Mouse (Mus musculus) brain, embryonic 18.5 days (tissue): Measurements from ENCODE around the gene Coq4.

Source experiments
- DNase-seq: peaks from one replicate; pipeline ENCODE4 v3.0.0-alpha.2; 2012; ENCODE audit warnings: low read depth, low spot score

Gene Coq4

DNA sequence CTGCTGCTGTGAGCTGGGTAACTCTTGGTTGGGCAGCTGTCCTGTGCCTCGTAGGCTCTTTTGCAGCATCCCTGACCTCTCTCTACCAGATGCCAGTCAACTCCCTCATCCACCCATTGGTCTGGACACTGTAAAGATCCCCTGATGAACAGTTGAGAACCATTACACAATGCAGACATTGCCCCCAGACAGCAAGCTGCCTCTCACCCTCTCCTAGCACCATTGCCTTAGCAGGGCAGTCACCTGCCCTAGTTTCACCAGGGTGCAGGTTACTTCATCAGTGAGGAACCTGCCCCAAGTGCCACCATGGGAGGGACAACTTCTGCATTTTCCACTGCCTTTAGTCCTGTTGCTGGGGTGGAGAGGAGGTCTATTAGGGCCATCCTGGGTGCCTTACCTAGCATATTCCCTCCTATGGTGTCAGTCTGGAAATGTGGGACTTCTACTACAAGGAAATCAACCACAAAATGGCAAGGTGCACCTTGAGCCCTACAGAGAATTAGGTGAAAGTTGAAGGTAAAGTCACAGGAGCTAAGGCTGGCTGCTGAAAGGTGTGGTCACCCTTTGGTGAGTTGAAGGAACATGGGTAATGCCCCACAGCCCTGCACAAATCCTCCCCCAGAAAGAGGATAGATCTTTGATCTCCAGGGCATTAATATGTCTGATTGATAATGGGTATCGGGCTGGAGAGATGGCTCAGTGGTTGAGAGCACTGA, 5.6 kb downstream of the Coq4 start:
- DNase-seq = no peak

DNA sequence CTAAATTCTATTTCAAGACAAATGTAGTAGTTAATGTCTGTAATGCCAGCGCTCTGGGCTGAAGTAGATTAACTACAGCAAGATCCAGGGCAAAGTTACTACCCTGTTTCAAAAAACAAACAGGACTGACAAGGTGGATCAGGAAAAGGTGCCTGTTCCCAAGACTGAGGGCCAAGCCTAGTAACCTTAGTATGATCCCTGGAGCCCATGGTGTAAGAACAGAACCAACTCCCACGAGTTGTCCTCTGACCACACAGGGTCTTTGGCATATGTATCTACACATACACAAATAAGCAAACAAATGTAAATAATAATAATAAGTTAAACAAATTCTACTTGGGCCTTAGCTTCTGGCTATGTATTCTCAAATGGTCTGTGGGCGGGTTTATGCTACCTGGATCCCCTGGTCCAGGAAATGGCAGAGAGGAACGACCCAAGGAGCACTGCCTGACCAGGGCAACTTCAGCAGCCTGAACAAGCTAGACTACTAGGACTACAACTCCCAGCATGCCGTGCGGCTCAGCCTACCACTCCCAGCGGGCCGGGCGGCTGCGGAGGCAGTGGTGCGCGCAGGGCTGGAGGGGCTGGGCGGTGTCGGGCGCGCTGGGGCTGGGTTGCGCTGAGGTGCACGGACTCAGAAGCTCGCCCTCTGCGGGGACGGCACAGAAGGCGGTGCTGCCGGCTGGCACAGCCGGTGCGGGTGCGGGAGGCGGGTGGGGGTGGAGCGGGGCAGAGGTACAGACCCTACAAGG, 15.0 kb downstream of the Coq4 start, which contains the start of gene Slc27a4:
TSS of gene Slc27a4 (plus strand) at position 560 of the 752 bp plus-strand sequence.
- peak; percentile 75 for DNase-seq

DNA sequence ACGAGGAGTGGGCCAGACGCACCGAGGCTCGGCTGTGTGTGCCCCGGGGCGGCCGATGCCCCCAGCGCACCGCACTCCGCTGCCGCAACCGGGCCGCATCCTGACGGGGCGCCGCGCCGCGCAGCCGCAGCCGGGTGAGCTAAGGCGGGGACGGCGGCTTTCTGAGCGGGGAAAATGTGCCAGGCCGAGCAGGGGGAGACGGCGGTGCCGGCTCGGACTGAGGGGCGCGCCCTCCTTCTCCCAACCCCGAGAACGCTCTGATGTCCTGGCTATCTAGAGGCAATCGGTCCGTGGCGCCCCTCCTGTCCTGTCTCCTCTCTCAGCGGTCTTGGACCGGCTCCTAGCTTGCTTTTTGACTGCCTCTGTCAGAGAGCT, 15.5 kb downstream of the Coq4 start:
- DNase-seq = no peak

DNA sequence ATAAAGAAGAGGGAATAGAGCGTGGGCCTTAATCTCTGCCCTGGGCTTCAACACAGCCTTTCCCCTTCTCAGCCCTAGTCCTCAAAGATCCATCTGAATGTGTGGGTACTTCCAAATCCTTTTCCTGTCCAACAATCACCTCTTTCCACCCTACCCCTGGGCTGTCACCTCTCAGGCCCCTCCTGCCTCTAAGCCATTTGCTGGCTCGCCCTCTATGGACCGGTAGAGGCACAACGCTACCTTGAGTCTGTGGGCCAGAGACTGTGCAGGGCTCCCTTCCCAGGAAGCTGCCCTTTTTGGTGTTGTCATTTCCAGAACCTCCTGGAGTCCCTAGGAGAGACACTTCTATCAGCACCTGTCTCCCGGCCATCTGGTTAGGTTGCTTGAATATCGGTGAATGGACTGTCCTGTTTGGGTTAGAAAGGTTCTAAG, 16.1 kb downstream of the Coq4 start:
- DNase-seq = no peak

DNA sequence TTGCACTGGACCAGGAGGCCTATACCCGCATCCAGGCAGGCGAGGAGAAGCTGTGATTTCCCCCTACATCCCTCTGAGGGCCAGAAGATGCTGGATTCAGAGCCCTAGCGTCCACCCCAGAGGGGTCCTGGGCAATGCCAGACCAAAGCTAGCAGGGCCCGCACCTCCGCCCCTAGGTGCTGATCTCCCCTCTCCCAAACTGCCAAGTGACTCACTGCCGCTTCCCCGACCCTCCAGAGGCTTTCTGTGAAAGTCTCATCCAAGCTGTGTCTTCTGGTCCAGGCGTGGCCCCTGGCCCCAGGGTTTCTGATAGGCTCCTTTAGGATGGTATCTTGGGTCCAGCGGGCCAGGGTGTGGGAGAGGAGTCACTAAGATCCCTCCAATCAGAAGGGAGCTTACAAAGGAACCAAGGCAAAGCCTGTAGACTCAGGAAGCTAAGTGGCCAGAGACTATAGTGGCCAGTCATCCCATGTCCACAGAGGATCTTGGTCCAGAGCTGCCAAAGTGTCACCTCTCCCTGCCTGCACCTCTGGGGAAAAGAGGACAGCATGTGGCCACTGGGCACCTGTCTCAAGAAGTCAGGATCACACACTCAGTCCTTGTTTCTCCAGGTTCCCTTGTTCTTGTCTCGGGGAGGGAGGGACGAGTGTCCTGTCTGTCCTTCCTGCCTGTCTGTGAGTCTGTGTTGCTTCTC, 28.5 kb downstream of the Coq4 start:
- no peak for DNase-seq

DNA sequence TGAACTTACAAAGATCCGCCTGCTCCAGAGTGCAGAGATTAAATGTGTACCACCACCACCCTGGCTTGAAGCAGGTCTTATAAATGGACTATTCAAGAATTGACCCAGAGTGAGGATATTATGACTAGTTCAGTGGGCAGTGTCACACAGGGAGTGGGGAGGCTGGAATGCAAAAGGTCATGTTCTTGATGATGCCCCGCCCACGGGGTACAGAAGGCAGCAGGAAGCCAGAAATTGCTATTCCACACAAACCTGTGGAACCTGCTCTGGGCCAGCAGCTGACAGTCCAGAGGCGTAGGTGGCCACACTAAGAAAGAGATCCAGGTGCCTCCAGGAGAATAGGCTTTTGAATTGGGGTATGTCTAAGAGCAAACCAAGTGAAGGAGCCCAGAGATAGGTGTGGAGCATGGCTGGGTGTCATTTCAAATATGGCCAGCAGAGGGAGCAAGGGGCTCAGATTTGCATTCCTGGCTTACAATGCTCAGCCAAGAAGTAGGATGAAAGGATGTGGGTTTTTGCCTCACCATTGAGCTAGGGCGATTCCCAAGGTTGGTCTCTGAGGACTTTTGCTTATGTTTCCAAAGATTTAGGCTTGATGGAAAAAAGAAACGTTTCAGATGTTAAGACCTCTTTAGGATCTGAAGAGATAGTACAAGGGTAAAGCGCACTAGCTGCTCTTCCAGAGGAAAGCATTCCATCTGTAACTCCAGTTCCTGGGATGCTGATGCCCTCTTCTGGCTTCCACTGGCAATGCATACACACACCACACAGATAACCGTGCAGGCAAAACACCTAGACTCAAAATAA, 30.3 kb downstream of the Coq4 start:
- DNase-seq = peak; percentile 73

DNA sequence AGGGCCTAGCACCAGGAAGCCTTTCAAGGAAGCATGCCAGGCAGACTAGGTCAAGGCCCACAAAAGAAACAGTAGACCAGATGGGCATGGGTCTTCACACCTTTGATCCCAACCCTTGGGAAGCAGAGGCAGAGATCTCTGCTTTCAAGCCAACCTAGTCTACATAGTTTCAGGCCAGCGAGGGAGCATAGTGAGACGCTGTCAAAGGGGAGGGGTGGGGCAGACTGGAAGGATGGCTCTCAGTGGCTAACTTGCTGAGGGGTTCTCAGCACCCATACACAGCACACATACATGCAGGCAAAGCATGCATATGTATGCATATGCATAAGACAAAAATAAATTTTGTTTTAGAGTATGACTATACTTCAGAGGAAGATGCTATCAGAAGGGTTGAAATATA, 32.1 kb downstream of the Coq4 start:
- DNase-seq = no peak

DNA sequence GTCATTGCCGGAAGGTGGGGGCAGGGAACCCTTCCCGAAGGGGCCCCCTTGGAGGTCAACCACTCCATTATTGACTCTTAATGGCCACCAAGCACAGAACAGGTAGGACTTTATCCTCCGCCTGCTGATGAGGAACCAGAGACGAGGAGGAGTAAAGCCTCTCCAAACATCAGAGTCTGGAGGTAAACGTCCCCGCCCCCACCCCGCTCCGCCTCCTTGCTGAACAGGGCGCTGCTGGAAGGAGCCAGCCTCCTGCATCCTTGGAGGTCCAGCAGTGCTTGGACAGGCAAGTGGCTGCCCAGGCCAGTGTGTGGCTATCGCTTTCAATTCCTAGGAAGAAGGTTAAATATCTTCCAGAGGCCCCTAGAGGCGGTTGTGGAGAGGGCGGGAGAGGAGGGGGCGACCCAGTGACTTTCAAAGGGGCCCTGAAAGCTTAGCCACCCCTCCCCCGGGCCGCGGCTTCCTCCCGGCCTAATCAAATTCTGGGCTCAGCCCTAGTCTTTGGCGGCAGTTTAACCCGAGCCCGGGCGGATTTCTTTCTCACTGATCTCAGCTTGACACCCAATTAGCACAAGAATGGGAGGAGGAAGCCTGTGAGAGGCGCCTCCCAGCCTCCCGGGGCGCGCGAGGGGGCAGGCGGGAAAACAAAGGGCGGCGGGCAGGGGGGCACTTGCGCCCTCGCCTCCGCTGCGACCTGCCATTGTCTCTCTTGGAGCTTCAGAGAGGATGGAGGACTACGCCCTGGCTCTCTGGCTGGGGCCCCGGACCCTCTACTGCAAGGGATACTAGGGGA, 32.9 kb downstream of the Coq4 start, which contains the start of gene Urm1:
TSS of gene Urm1 (plus strand) at position 51 of the 793 bp plus-strand sequence.
- peak; percentile 66 for DNase-seq

DNA sequence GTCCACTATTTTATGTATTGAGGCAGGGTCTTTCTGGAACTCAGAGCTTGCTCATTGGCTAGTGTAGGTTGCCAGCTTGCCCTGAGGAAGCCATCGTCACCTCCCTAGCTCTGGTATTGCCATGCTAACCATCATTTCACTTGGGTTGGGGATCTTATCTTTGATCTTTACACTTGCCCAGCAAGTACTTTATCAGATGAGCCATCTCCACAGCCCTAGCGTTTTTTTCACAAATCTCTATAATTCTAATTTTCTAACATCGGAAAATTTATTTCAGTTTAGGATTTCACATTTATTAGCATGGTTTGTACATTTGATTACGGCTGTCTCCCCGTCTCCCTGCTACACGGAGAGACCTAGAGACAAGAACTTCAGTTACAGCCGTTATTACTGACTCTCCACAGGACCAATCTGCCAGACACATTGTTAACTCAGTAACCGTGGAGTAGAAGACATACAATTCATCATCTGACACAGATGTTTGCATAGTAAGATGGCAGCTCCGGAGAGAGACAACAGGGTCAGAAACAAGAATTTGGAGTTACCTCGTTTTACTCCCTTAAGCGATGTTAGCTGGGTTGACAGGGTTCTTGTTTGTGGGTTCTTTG, 39.1 kb downstream of the Coq4 start:
- no peak for DNase-seq

DNA sequence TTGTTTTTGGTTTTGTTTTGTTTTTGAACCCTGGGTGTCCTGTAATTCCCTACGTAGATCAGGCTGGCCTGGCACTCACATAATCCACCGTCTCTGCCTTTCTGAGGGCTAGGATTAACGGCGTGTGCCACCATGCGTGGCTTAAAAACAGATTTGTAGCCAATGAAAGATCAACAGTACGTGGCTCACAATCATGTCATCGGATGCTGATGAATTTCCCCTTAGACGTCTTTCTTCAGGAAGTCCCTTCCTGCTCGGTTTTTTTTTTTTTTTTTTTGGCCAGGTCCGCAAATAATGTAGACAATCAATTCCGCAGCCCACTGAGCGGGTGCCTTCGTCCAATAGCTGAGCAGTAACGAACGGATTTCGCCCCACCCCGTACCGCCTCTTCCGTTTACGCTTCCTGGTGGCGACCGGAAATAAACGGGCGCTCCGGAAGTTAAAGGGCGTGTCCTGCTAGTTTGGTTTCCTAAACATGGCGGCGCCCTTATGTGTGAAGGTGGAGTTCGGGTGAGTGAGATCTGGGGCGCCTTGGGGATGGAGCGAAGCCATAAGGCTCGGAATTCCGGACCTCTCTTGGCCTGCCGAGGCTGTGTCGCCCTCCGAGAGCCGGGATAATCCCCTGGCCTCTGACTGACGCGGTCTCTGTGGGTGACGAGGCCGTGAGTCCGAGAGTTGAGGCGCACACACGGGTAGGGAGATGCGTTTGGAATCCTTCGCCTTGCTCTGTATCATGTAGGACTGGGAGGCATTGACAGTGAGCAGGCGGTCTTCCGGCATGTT, 39.8 kb downstream of the Coq4 start:
- peak; percentile 97 for DNase-seq

DNA sequence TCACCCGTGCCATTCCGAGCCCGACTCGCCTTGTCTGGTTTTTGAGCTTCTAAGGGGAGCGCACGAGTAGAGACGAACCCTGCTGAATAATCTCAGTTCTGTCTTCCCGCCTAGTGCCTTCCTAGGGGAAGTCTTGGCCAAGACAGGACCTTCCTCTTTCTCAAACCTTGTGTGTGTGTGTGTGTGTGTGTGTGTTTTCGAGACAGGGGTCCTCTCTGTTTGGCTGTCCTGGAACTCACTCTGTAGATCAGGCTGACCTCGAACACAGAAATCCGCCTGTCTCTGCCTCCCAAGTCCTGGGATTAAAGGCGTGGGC, 40.4 kb downstream of the Coq4 start:
- DNase-seq = no peak

DNA sequence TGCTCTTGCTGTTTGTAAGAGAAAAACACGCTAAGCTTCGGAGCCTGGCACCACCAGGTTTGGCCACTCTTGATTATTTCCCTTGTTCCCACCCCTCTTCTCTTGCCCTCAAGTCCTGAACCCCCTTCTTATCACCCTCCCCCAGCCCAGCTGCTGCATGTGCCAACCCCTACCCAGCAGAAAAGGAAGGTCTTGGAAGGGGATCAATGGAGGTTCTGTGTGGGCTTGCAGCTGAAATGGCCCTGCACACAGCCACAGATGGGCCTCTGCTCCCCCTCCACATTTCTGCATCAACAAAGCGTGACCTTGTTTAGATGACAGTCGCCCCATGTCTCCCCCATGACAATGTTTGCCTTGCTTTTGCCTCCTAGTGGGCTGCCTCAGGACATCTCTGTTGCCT, 43.8 kb downstream of the Coq4 start:
- no peak for DNase-seq

DNA sequence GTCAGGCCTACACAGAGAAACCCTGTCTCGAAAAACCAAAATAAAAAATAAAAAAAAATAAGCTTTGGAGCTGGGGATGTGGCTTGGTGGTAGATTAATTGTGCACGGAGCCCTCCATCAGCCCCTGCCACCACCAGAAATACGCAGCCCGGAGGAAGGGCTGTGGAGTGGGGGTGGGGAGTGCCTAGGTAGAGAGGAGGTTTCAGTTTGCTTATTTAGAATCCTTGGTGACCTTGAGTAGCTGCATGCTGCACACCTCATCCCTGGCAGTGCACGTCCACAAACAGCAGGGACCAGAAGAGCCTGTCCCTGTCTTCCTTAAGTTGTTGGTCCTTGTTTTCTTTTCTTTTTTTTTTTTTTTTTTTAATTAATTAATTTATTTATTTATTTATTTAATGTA, 46.5 kb downstream of the Coq4 start:
- DNase-seq = no peak

DNA sequence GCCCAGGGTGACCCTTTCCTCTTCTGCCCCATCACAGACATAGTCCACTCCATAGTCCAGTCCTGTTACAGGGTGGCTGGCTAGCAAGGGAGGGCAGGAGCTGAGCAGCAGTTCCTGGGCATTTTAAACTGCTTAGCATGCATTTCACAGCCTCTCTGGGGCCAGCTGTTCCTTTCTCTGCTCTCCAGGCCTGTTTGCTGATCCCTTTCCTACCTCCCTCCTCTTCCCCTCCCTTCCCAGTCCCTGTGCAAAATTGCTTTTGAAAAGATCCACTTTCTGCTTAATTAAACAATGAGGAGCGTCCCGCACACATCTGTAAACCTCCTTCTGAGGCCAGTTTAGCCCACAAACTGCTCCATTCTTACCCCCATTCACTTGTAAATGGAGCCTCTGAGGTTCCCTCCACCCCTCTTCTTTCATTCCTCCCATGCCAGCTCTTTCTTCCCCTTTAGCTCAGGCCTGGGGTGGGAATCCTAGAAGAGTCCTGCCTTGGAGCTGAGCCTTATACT, 48.2 kb downstream of the Coq4 start:
- DNase-seq = no peak

DNA sequence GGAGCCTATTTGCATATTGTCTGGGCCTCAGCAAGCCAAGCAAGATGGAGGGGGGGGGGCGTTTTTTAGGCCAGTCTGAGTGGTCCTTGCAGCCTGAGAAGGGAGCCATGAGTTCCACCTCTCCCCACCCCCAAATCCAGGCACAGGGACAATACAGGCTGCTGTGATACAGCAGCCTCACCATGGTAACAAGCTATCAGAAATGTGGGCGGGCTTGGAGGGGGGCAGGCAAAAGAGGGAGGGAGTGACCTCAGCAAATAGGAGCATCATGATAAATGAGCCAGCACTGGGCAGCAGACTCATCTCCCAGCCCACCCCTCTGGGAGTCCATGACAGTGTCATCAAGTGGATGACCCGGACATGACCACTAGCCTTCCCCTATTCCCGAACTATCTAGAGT, 52.2 kb downstream of the Coq4 start:
- no peak for DNase-seq

DNA sequence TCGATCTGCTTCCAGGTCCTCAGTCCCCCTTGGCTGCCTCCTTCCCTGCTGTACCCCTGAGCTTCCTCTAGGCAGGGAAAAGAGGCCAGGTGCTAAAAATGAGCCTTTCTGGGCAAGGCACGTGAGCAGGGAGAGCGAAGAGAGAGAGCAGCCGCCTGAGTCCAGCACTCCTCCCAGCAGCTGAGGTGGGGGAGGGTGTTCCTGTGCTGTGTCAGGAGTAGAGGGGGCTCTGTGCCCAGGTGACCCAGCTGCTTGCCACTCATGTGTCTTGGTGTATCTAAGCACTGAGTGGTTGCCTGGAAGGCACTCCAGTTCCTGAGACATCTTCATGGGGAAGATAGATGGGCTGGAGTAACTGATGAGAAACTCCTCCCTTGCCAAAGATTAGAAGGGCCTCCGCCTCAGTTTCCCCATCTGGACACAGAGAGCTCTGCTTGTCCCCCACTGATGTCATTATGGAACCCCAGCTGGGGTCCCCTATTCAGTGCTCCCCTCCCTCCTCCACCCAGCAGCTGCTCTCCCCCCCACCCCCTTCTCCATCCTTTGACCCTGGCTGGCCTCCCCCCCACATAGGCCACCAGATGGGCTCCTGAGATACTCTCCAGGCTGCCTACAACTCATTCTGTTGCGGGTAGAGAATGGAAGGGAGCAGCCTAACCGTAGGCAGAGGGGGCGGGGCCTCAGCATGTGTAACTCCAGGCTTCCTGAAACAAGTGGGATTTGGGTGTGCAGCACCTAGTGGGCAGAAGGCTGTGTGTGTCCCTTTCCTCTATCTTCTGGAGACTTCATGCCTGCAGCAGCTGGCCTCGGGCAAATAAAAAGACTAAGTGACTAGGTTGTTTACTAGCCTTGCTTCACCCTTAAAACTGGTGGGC, 56.2 kb downstream of the Coq4 start:
- DNase-seq = no peak

DNA sequence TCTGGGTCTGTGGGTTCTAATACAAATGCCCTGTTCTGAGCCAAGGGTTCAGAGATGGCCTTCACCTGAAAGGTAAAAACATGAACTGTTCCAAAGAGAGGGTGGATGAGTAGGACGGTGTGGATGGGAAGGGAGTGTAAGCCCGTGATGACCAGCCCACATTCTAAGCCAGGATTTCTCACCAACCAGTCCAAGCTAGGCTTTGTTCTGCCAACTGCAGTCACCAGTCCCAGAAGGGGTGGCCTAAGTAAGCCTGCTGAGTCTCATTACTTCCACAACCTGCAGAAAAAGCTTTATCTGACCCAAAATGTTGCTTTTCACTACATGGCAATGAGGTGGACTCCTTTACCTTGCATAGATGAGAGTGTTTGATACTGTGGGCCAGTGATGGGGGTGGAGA, 56.8 kb downstream of the Coq4 start:
- DNase-seq = no peak

DNA sequence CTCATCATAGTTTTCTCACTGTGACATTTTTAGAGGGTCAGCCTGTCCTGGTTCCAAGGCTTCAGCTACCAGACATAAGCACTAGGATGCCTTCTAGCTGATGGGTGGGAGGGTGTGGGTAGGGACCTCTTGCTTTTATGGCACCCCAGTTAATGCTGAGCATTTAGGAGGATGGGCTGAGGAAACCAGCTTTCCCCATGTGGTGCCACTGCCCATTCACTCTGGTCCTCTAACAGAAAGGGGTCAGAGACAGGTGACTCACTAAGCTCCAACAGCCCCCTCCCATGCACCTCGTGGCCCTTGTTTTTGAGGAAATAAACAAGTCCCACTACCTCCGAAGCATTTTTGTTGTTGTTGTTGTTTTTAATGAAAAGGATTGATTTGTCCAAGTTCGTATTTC, 57.4 kb downstream of the Coq4 start:
- no peak for DNase-seq

DNA sequence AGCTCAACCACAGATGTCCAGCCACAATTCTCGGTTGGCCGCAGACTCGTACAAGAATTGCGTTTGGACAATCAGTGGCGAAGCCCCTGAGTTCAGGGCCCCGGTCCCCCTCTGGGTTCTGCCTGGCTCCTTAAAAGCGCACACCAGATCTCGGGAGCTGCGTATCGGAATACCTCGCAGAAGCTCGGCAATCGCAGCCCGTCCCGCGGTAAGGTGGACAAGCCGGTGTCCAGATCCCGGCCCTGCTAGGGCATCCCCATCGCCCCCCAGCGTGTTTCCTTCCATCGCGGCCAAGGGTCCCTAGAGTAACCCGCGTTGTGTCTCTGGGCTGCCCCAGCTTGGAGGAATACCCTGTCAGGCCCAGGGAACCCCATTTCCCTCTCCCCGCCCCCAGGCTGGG, 58.3 kb downstream of the Coq4 start:
- no peak for DNase-seq
